Mouse (Mus musculus): ENCODE measurements at regions not wholly inside any gene's neighbourhood (a gene's known extent, or its start where the extent isn't known, plus 50 kb on each side); places are given as distances from the start of the nearest gene placed in this dataset.
A peak's percentile ranks its signal among the peaks of the same experiment; 100 is the strongest.

GRCm38 (mm10) chr12:68599016-68599616 is 559.9 kb downstream of the Rps29 start:
- H3K9me3 ChIP-seq (ENCODE audit: control insufficient read depth, low read depth, low read length), result no peaks in the 10 kb centered on the region
- no peak overlapping the region for H3K27ac ChIP-seq (ENCODE audit: low read length)
- H3K4me3 ChIP-seq (ENCODE audit: low read depth, low read length), result no peak overlapping the region
- no peak overlapping the region for H3K4me2 ChIP-seq (replicated peaks; ENCODE audit: low read depth, low read length)
- ATAC-seq (ENCODE audit: insufficient number of reproducible peaks, insufficient read depth, low FRiP score, low read depth), result no peak
- no peaks in the 10 kb centered on the region for H3K4me1 ChIP-seq (ENCODE audit: control insufficient read depth, insufficient read depth, low read length)
- no peaks in the 10 kb centered on the region for H3K36me3 ChIP-seq (ENCODE audit: control insufficient read depth, insufficient read depth, low read length)
- H3K27me3 ChIP-seq (ENCODE audit: control insufficient read depth, insufficient read depth, low read length), result no peaks in the 10 kb centered on the region
- no peak overlapping the region for H3K9ac ChIP-seq (replicated peaks; ENCODE audit: low read depth, low read length)
- WGBS, result 53% methylated on average over 8 of the region's 8 CpGs

GRCm38 (mm10) chr12:68585524-68585872 is 573.5 kb downstream of the Rps29 start:
- no peak overlapping the region for H3K4me3 ChIP-seq (ENCODE audit: low read depth, low read length)
- 88% methylated on average over 3 of the region's 3 CpGs for WGBS
- no peaks in the 10 kb centered on the region for H3K36me3 ChIP-seq (ENCODE audit: control insufficient read depth, insufficient read depth, low read length)
- H3K27ac ChIP-seq (ENCODE audit: low read length), result no peak overlapping the region
- no peaks in the 10 kb centered on the region for H3K4me1 ChIP-seq (ENCODE audit: control insufficient read depth, insufficient read depth, low read length)
- no peaks in the 10 kb centered on the region for H3K27me3 ChIP-seq (ENCODE audit: control insufficient read depth, insufficient read depth, low read length)
- no peaks in the 10 kb centered on the region for H3K9me3 ChIP-seq (ENCODE audit: control insufficient read depth, low read depth, low read length)
- H3K4me2 ChIP-seq (replicated peaks; ENCODE audit: low read depth, low read length), result no peak overlapping the region
- no peak overlapping the region for H3K9ac ChIP-seq (replicated peaks; ENCODE audit: low read depth, low read length)
- no peak for ATAC-seq (ENCODE audit: insufficient number of reproducible peaks, insufficient read depth, low FRiP score, low read depth)

GRCm38 (mm10) chr12:68584786-68585523 is 574.0 kb downstream of the Rps29 start:
- no peak for ATAC-seq (ENCODE audit: insufficient number of reproducible peaks, insufficient read depth, low FRiP score, low read depth)
- Histone ChIP-seq H3K9ac (replicated peaks; ENCODE audit: low read depth, low read length) (no peak overlapping the region), H3K27me3 (ENCODE audit: control insufficient read depth, insufficient read depth, low read length) (no peaks in the 10 kb centered on the region), H3K27ac (ENCODE audit: low read length) (no peak overlapping the region), H3K4me1 (ENCODE audit: control insufficient read depth, insufficient read depth, low read length) (no peaks in the 10 kb centered on the region), H3K4me2 (replicated peaks; ENCODE audit: low read depth, low read length) (no peak overlapping the region), H3K9me3 (ENCODE audit: control insufficient read depth, low read depth, low read length) (no peaks in the 10 kb centered on the region), H3K4me3 (ENCODE audit: low read depth, low read length) (no peak overlapping the region), H3K36me3 (ENCODE audit: control insufficient read depth, insufficient read depth, low read length) (no peaks in the 10 kb centered on the region)
- 27% methylated on average over 6 of the region's 6 CpGs for WGBS

- H3K9ac ChIP-seq (replicated peaks; ENCODE audit: low read depth, low read length), result no peak overlapping the region
- H3K36me3 ChIP-seq (ENCODE audit: control insufficient read depth, insufficient read depth, low read length), result no peaks in the 10 kb centered on the region
- 67% methylated on average over 5 of the region's 5 CpGs for WGBS
- H3K4me1 ChIP-seq (ENCODE audit: control insufficient read depth, insufficient read depth, low read length), result no peaks in the 10 kb centered on the region
- H3K9me3 ChIP-seq (ENCODE audit: control insufficient read depth, low read depth, low read length), result no peaks in the 10 kb centered on the region
- no peak overlapping the region for H3K4me2 ChIP-seq (replicated peaks; ENCODE audit: low read depth, low read length)
- H3K27ac ChIP-seq (ENCODE audit: low read length), result no peak overlapping the region
- H3K27me3 ChIP-seq (ENCODE audit: control insufficient read depth, insufficient read depth, low read length), result no peaks in the 10 kb centered on the region
- H3K4me3 ChIP-seq (ENCODE audit: low read depth, low read length), result no peak overlapping the region
- ATAC-seq (ENCODE audit: insufficient number of reproducible peaks, insufficient read depth, low FRiP score, low read depth), result no peak
These were observed 579.1 kb downstream of the Rps29 start for GRCm38 (mm10) chr12:68579909-68580308.

GRCm38 (mm10) chr12:68577453-68577852 is 581.5 kb downstream of the Rps29 start:
- Histone ChIP-seq H3K4me3 (ENCODE audit: low read depth, low read length) (no peak overlapping the region), H3K27ac (ENCODE audit: low read length) (no peak overlapping the region), H3K27me3 (ENCODE audit: control insufficient read depth, insufficient read depth, low read length) (no peaks in the 10 kb centered on the region), H3K36me3 (ENCODE audit: control insufficient read depth, insufficient read depth, low read length) (no peaks in the 10 kb centered on the region), H3K9me3 (ENCODE audit: control insufficient read depth, low read depth, low read length) (no peaks in the 10 kb centered on the region), H3K4me2 (replicated peaks; ENCODE audit: low read depth, low read length) (no peak overlapping the region), H3K4me1 (ENCODE audit: control insufficient read depth, insufficient read depth, low read length) (no peaks in the 10 kb centered on the region), H3K9ac (replicated peaks; ENCODE audit: low read depth, low read length) (no peak overlapping the region)
- WGBS, result 78% methylated on average over 6 of the region's 6 CpGs
- no peak for ATAC-seq (ENCODE audit: insufficient number of reproducible peaks, insufficient read depth, low FRiP score, low read depth)

GRCm38 (mm10) chr12:68576855-68577254 is 582.1 kb downstream of the Rps29 start:
- ATAC-seq (ENCODE audit: insufficient number of reproducible peaks, insufficient read depth, low FRiP score, low read depth), result no peak
- 50% methylated on average over 7 of the region's 7 CpGs for WGBS
- no peak overlapping the region for H3K4me2 ChIP-seq (replicated peaks; ENCODE audit: low read depth, low read length)
- H3K27me3 ChIP-seq (ENCODE audit: control insufficient read depth, insufficient read depth, low read length), result no peaks in the 10 kb centered on the region
- no peak overlapping the region for H3K9ac ChIP-seq (replicated peaks; ENCODE audit: low read depth, low read length)
- no peaks in the 10 kb centered on the region for H3K9me3 ChIP-seq (ENCODE audit: control insufficient read depth, low read depth, low read length)
- H3K27ac ChIP-seq (ENCODE audit: low read length), result no peak overlapping the region
- H3K4me3 ChIP-seq (ENCODE audit: low read depth, low read length), result no peak overlapping the region
- no peaks in the 10 kb centered on the region for H3K36me3 ChIP-seq (ENCODE audit: control insufficient read depth, insufficient read depth, low read length)
- no peaks in the 10 kb centered on the region for H3K4me1 ChIP-seq (ENCODE audit: control insufficient read depth, insufficient read depth, low read length)

- Histone ChIP-seq H3K4me1 (ENCODE audit: control insufficient read depth, insufficient read depth, low read length) (no peaks in the 10 kb centered on the region), H3K27ac (ENCODE audit: low read length) (no peak overlapping the region), H3K4me2 (replicated peaks; ENCODE audit: low read depth, low read length) (no peak overlapping the region), H3K9ac (replicated peaks; ENCODE audit: low read depth, low read length) (no peak overlapping the region), H3K27me3 (ENCODE audit: control insufficient read depth, insufficient read depth, low read length) (no peaks in the 10 kb centered on the region), H3K9me3 (ENCODE audit: control insufficient read depth, low read depth, low read length) (no peaks in the 10 kb centered on the region), H3K4me3 (ENCODE audit: low read depth, low read length) (no peak overlapping the region), H3K36me3 (ENCODE audit: control insufficient read depth, insufficient read depth, low read length) (no peaks in the 10 kb centered on the region)
- ATAC-seq (ENCODE audit: insufficient number of reproducible peaks, insufficient read depth, low FRiP score, low read depth), result 0 out of 2 replicates have a peak, but pooled peaks have one; percentile 23
- 67% methylated on average over 7 of the region's 7 CpGs for WGBS
These were observed 603.9 kb downstream of the Rps29 start for GRCm38 (mm10) chr12:68554943-68555627.

- ATAC-seq (ENCODE audit: insufficient number of reproducible peaks, insufficient read depth, low FRiP score, low read depth), result no peak
- H3K27ac ChIP-seq (ENCODE audit: low read length), result no peak overlapping the region
- no peaks in the 10 kb centered on the region for H3K27me3 ChIP-seq (ENCODE audit: control insufficient read depth, insufficient read depth, low read length)
- H3K4me1 ChIP-seq (ENCODE audit: control insufficient read depth, insufficient read depth, low read length), result no peaks in the 10 kb centered on the region
- no peak overlapping the region for H3K9ac ChIP-seq (replicated peaks; ENCODE audit: low read depth, low read length)
- H3K4me3 ChIP-seq (ENCODE audit: low read depth, low read length), result no peak overlapping the region
- 55% methylated on average over 2 of the region's 2 CpGs for WGBS
- no peak overlapping the region for H3K4me2 ChIP-seq (replicated peaks; ENCODE audit: low read depth, low read length)
- H3K36me3 ChIP-seq (ENCODE audit: control insufficient read depth, insufficient read depth, low read length), result no peaks in the 10 kb centered on the region
- no peaks in the 10 kb centered on the region for H3K9me3 ChIP-seq (ENCODE audit: control insufficient read depth, low read depth, low read length)
These were observed 604.7 kb downstream of the Rps29 start for GRCm38 (mm10) chr12:68554292-68554691.
